Mouse (Mus musculus): Measurements from ENCODE around the gene Sppl3. TPM values are rescaled to one million over a fixed set of nuclear protein-coding genes. Genes with fewer than 3 reads are reported as not detected.

Gene Sppl3
- polyA plus RNA-seq, 1 experiment from 2014 or later, result 6.9 TPM

- Histone ChIP-seq H3K36me3 (peaks cover 73% of the 10 kb centered on the region), H3K4me3 (no peak overlapping the region), H3K9me3 (no peaks in the 10 kb centered on the region), H3K9ac (no peak overlapping the region), H3K4me1 (peaks cover 16% of the 10 kb centered on the region), H3K27ac (replicated peaks) (no peak overlapping the region), H3K4me2 (no peak overlapping the region), H3K27me3 (replicated peaks) (no peaks in the 10 kb centered on the region)
- 84% methylated on average over 22 of the region's 22 CpGs for whole genome bisulfite sequencing
- no peak for ATAC-seq (ENCODE audit: extremely low read depth, insufficient number of reproducible peaks, low FRiP score, low TSS enrichment)
These were observed 116.7 kb downstream of the Sppl3 start for GRCm38 (mm10) chr5:115127421-115128179.

- peaks cover 62% of the 10 kb centered on the region for H3K36me3 ChIP-seq
- H3K9ac ChIP-seq, result no peak overlapping the region
- 82% methylated on average over 6 of the region's 6 CpGs for WGBS
- no peak overlapping the region for H3K27ac ChIP-seq (replicated peaks)
- H3K4me3 ChIP-seq, result no peak overlapping the region
- H3K27me3 ChIP-seq (replicated peaks), result no peaks in the 10 kb centered on the region
- peaks cover 32% of the 10 kb centered on the region for H3K4me1 ChIP-seq
- H3K4me2 ChIP-seq, result no peak overlapping the region
- H3K9me3 ChIP-seq, result no peaks in the 10 kb centered on the region
- no peak for ATAC-seq (ENCODE audit: extremely low read depth, insufficient number of reproducible peaks, low FRiP score, low TSS enrichment)
These were observed 118.4 kb downstream of the Sppl3 start for GRCm38 (mm10) chr5:115129328-115129727.

- H3K36me3 ChIP-seq, result peaks cover 36% of the 10 kb centered on the region
- H3K4me1 ChIP-seq, result peaks cover 19% of the 10 kb centered on the region
- H3K9ac ChIP-seq, result no peak overlapping the region
- WGBS, result 80% methylated on average over 8 of the region's 8 CpGs
- peaks cover 5% of the 10 kb centered on the region; the same call in 1 of the 2 replicates for H3K27me3 ChIP-seq (replicated peaks)
- H3K4me2 ChIP-seq, result no peak overlapping the region
- H3K4me3 ChIP-seq, result no peak overlapping the region
- H3K27ac ChIP-seq (replicated peaks), result no peak overlapping the region
- no peaks in the 10 kb centered on the region for H3K9me3 ChIP-seq
- no peak for ATAC-seq (ENCODE audit: extremely low read depth, insufficient number of reproducible peaks, low FRiP score, low TSS enrichment)
These were observed 121.5 kb downstream of the Sppl3 start for GRCm38 (mm10) chr5:115132465-115132864.

GRCm38 (mm10) chr5:115133358-115134066 lies 122.6 kb downstream of the Sppl3 start:
- Histone ChIP-seq H3K4me3 (peak overlapping the region; percentile 82), H3K9ac (peak overlapping the region; percentile 87), H3K36me3 (peaks cover 26% of the 10 kb centered on the region), H3K27me3 (replicated peaks) (peaks cover 9% of the 10 kb centered on the region; the same call in 1 of the 2 replicates), H3K27ac (replicated peaks) (no peak overlapping the region), H3K4me1 (peaks cover 19% of the 10 kb centered on the region), H3K4me2 (peak overlapping the region; percentile 73), H3K9me3 (no peaks in the 10 kb centered on the region)
- ATAC-seq (ENCODE audit: extremely low read depth, insufficient number of reproducible peaks, low FRiP score, low TSS enrichment), result no peak
- WGBS, result 65% methylated on average over 6 of the region's 6 CpGs

GRCm38 (mm10) chr5:115134234-115135165 lies 123.6 kb downstream of the Sppl3 start, which contains the start of gene Unc119b:
Gene Unc119b (minus strand): TSS chr5:115134975.
- under 1% methylated on average over 81 of the region's 81 CpGs for WGBS
- Histone ChIP-seq H3K27ac (replicated peaks) (0 out of 2 replicates have a peak within 1 kb of the TSS, but pooled peaks have one; percentile 13), H3K4me1 (peaks cover 19% of the 10 kb centered on the region), H3K36me3 (peaks cover 16% of the 10 kb centered on the region), H3K4me2 (peak within 1 kb of the TSS; percentile 73), H3K27me3 (replicated peaks) (peaks cover 9% of the 10 kb centered on the region; the same call in 1 of the 2 replicates), H3K9me3 (no peaks in the 10 kb centered on the region), H3K9ac (peak within 1 kb of the TSS; percentile 87), H3K4me3 (peak within 1 kb of the TSS; percentile 82)
- peak; percentile 95 for ATAC-seq (ENCODE audit: extremely low read depth, insufficient number of reproducible peaks, low FRiP score, low TSS enrichment)

GRCm38 (mm10) chr5:115139124-115139523 lies 128.2 kb downstream of the Sppl3 start:
- no peak for ATAC-seq (ENCODE audit: extremely low read depth, insufficient number of reproducible peaks, low FRiP score, low TSS enrichment)
- Histone ChIP-seq H3K9me3 (no peaks in the 10 kb centered on the region), H3K36me3 (peaks cover 17% of the 10 kb centered on the region), H3K27ac (replicated peaks) (no peak overlapping the region), H3K27me3 (replicated peaks) (peaks cover 9% of the 10 kb centered on the region; the same call in 1 of the 2 replicates), H3K9ac (no peak overlapping the region), H3K4me3 (no peak overlapping the region), H3K4me1 (peaks cover 5% of the 10 kb centered on the region), H3K4me2 (no peak overlapping the region)
- 69% methylated on average over 4 of the region's 4 CpGs for WGBS

GRCm38 (mm10) chr5:115140726-115141125 lies 129.8 kb downstream of the Sppl3 start:
- Histone ChIP-seq H3K9me3 (no peaks in the 10 kb centered on the region), H3K27ac (replicated peaks) (no peak overlapping the region), H3K4me1 (peaks cover 4% of the 10 kb centered on the region; the same call in 1 of the 2 replicates), H3K27me3 (replicated peaks) (peaks cover 9% of the 10 kb centered on the region; the same call in 1 of the 2 replicates), H3K9ac (no peak overlapping the region), H3K36me3 (peaks cover 33% of the 10 kb centered on the region), H3K4me3 (no peak overlapping the region), H3K4me2 (no peak overlapping the region)
- no peak for ATAC-seq (ENCODE audit: extremely low read depth, insufficient number of reproducible peaks, low FRiP score, low TSS enrichment)
- WGBS, result 74% methylated on average over 3 of the region's 3 CpGs

GRCm38 (mm10) chr5:115142166-115142697 lies 131.3 kb downstream of the Sppl3 start:
- 85% methylated on average over 9 of the region's 9 CpGs for WGBS
- Histone ChIP-seq H3K27ac (replicated peaks) (no peak overlapping the region), H3K9me3 (no peaks in the 10 kb centered on the region), H3K9ac (no peak overlapping the region), H3K36me3 (peaks cover 48% of the 10 kb centered on the region), H3K4me3 (no peak overlapping the region), H3K27me3 (replicated peaks) (peaks cover 7% of the 10 kb centered on the region; the same call in 1 of the 2 replicates), H3K4me1 (peaks cover 4% of the 10 kb centered on the region; the same call in 1 of the 2 replicates), H3K4me2 (no peak overlapping the region)
- no peak for ATAC-seq (ENCODE audit: extremely low read depth, insufficient number of reproducible peaks, low FRiP score, low TSS enrichment)

- no peaks in the 10 kb centered on the region for H3K9me3 ChIP-seq
- peaks cover 4% of the 10 kb centered on the region; the same call in 1 of the 2 replicates for H3K4me1 ChIP-seq
- no peak overlapping the region for H3K9ac ChIP-seq
- H3K27me3 ChIP-seq (replicated peaks), result no peaks in the 10 kb centered on the region
- WGBS, result 68% methylated on average over 10 of the region's 10 CpGs
- no peak overlapping the region for H3K4me3 ChIP-seq
- no peak overlapping the region for H3K27ac ChIP-seq (replicated peaks)
- H3K4me2 ChIP-seq, result no peak overlapping the region
- H3K36me3 ChIP-seq, result peaks cover 61% of the 10 kb centered on the region
- ATAC-seq (ENCODE audit: extremely low read depth, insufficient number of reproducible peaks, low FRiP score, low TSS enrichment), result no peak
These were observed 132.6 kb downstream of the Sppl3 start for GRCm38 (mm10) chr5:115143552-115143951.

- no peak for ATAC-seq (ENCODE audit: extremely low read depth, insufficient number of reproducible peaks, low FRiP score, low TSS enrichment)
- Histone ChIP-seq H3K4me1 (peaks cover 4% of the 10 kb centered on the region; the same call in 1 of the 2 replicates), H3K4me2 (no peak overlapping the region), H3K4me3 (no peak overlapping the region), H3K27ac (replicated peaks) (no peak overlapping the region), H3K27me3 (replicated peaks) (no peaks in the 10 kb centered on the region), H3K36me3 (peaks cover 69% of the 10 kb centered on the region), H3K9ac (no peak overlapping the region), H3K9me3 (no peaks in the 10 kb centered on the region)
- WGBS, result 70% methylated on average over 6 of the region's 6 CpGs
These were observed 133.5 kb downstream of the Sppl3 start for GRCm38 (mm10) chr5:115144471-115144870.

Measured in heart, embryonic 13.5 days (tissue).